Mouse (Mus musculus): ENCODE data around the gene Fam222a.

Gene Fam222a

GRCm38 (mm10) chr5:114640809-114641208 lies 73.0 kb downstream of the Fam222a start:
- TF ChIP-seq GATA4 (IDR thresholded peaks at IDR 0.05; ENCODE audit: insufficient replicate concordance, low read length) = no peak

- no peak for TF ChIP-seq GATA4 (IDR thresholded peaks at IDR 0.05; ENCODE audit: insufficient replicate concordance, low read length)
Measured at GRCm38 (mm10) chr5:114644918-114645317, 77.1 kb downstream of the Fam222a start.

- no peak for TF ChIP-seq GATA4 (IDR thresholded peaks at IDR 0.05; ENCODE audit: insufficient replicate concordance, low read length)
Measured at GRCm38 (mm10) chr5:114645916-114646315, 78.1 kb downstream of the Fam222a start.

- TF ChIP-seq GATA4 (IDR thresholded peaks at IDR 0.05; ENCODE audit: insufficient replicate concordance, low read length) = no peak
Measured at GRCm38 (mm10) chr5:114647211-114647974, 79.6 kb downstream of the Fam222a start.

- TF ChIP-seq GATA4 (IDR thresholded peaks at IDR 0.05; ENCODE audit: insufficient replicate concordance, low read length) = no peak
Measured at GRCm38 (mm10) chr5:114648728-114649311, 81.0 kb downstream of the Fam222a start.

GRCm38 (mm10) chr5:114651002-114651401 lies 83.2 kb downstream of the Fam222a start:
- no peak for TF ChIP-seq GATA4 (IDR thresholded peaks at IDR 0.05; ENCODE audit: insufficient replicate concordance, low read length)

GRCm38 (mm10) chr5:114651449-114651848 lies 83.6 kb downstream of the Fam222a start:
- TF ChIP-seq GATA4 (IDR thresholded peaks at IDR 0.05; ENCODE audit: insufficient replicate concordance, low read length) = no peak

- no peak for TF ChIP-seq GATA4 (IDR thresholded peaks at IDR 0.05; ENCODE audit: insufficient replicate concordance, low read length)
Measured at GRCm38 (mm10) chr5:114653656-114654437, 86.0 kb downstream of the Fam222a start.

GRCm38 (mm10) chr5:114655721-114656120 lies 87.9 kb downstream of the Fam222a start:
- TF ChIP-seq GATA4 (IDR thresholded peaks at IDR 0.05; ENCODE audit: insufficient replicate concordance, low read length) = no peak

- TF ChIP-seq GATA4 (IDR thresholded peaks at IDR 0.05; ENCODE audit: insufficient replicate concordance, low read length) = no peak
Measured at GRCm38 (mm10) chr5:114656305-114656704, 88.5 kb downstream of the Fam222a start.

- no peak for TF ChIP-seq GATA4 (IDR thresholded peaks at IDR 0.05; ENCODE audit: insufficient replicate concordance, low read length)
Measured at GRCm38 (mm10) chr5:114657426-114657825, 89.6 kb downstream of the Fam222a start.

- no peak for TF ChIP-seq GATA4 (IDR thresholded peaks at IDR 0.05; ENCODE audit: insufficient replicate concordance, low read length)
Measured at GRCm38 (mm10) chr5:114658255-114658654, 90.4 kb downstream of the Fam222a start, which contains the start of gene Trpv4. TSS of gene Trpv4 (minus strand) at chr5:114658421.

- no peak for TF ChIP-seq GATA4 (IDR thresholded peaks at IDR 0.05; ENCODE audit: insufficient replicate concordance, low read length)
Measured at GRCm38 (mm10) chr5:114661029-114661428, 93.2 kb downstream of the Fam222a start.

Measured in liver, adult (tissue).